Mouse (Mus musculus) midbrain, embryonic 14.5 days (tissue): ENCODE measurements at regions not wholly inside any gene's neighbourhood (a gene's known extent, or its start where the extent isn't known, plus 50 kb on each side); places are given as distances from the start of the nearest gene placed in this dataset.

Source experiments
- ATAC-seq: fragments of 200-750 bp; cut with Nextera tagmentation; 2 replicates; pipeline ENCODE4 v1.8.0; 2017; ENCODE audit warnings: moderate number of reproducible peaks, moderate library complexity; ENCODE audit not compliant: low FRiP score, low TSS enrichment
- DNase-seq: peaks from one replicate; pipeline ENCODE4 v3.0.0-alpha.2; 2015
- H3K27ac ChIP-seq: fragments of 300-500 bp; sonication (generic); replicated peaks from 2 replicates; pipeline ENCODE4 v1.5.1; 2014; ENCODE audit warnings: mild to moderate bottlenecking, low read depth, low read length, moderate library complexity
- H3K27me3 ChIP-seq: fragments of 300-500 bp; sonication (generic); 2 replicates; pipeline ENCODE4 v1.6.1; 2014; ENCODE audit warnings: low read length, control low read depth, mixed read lengths; ENCODE audit not compliant: control insufficient read depth, insufficient read depth
- H3K36me3 ChIP-seq: fragments of 300-500 bp; sonication (generic); 2 replicates; pipeline ENCODE4 v1.6.1; 2014; ENCODE audit warnings: low read length, control low read depth; ENCODE audit not compliant: control insufficient read depth, insufficient read depth
- H3K4me1 ChIP-seq: fragments of 300-500 bp; sonication (generic); 2 replicates; pipeline ENCODE4 v1.6.1; 2014; ENCODE audit warnings: mild to moderate bottlenecking, antibody characterized with exemption, low read length, control low read depth; ENCODE audit not compliant: control insufficient read depth, insufficient read depth
- H3K4me2 ChIP-seq: fragments of 300-500 bp; sonication (generic); 2 replicates; pipeline ENCODE4 v1.6.1; 2014; ENCODE audit warnings: mild to moderate bottlenecking, low read length, moderate library complexity
- H3K4me3 ChIP-seq: fragments of 300-500 bp; sonication (generic); replicated peaks from 2 replicates; pipeline ENCODE4 v1.5.1; 2014; ENCODE audit warnings: low read depth, low read length
- H3K9ac ChIP-seq: fragments of 300-500 bp; sonication (generic); replicated peaks from 2 replicates; pipeline ENCODE4 v1.6.1; 2014; ENCODE audit warnings: mild to moderate bottlenecking, low read length, moderate library complexity
- H3K9me3 ChIP-seq: fragments of 300-500 bp; sonication (generic); 2 replicates; pipeline ENCODE4 v1.6.1; 2016; ENCODE audit warnings: low read length, control low read depth, mixed read lengths; ENCODE audit not compliant: control insufficient read depth
- whole genome bisulfite sequencing: fragments of 180-500 bp; shearing (Covaris S2); extraction: QIAGEN DNeasy Blood & Tissue Kit; methylation state at CpG from one replicate; pipeline ENCODE4 v1.1.7; 2014; 5-methylcytosine and 5-hydroxymethylcytosine counted together

- WGBS = 8% methylated on average over 6 of the region's 6 CpGs
Measured at GRCm38 (mm10) chr14:54185265-54185830, 68.6 kb downstream of the Dad1 start.

GRCm38 (mm10) chr14:54183873-54184272 is 70.0 kb downstream of the Dad1 start:
- DNase-seq = no peak
- H3K27me3 ChIP-seq = no peaks in the 10 kb centered on the region
- H3K9ac ChIP-seq = no peak overlapping the region
- peaks cover 33% of the 10 kb centered on the region for H3K4me1 ChIP-seq
- ATAC-seq = no peak
- 0 out of 2 replicates have a peak overlapping the region, but pooled peaks have one; percentile 70 for H3K27ac ChIP-seq
- 53% methylated on average over 3 of the region's 3 CpGs for WGBS
- no peak overlapping the region for H3K4me3 ChIP-seq
- H3K9me3 ChIP-seq = no peaks in the 10 kb centered on the region
- H3K36me3 ChIP-seq = no peaks in the 10 kb centered on the region
- no peak overlapping the region for H3K4me2 ChIP-seq

More at GRCm38 (mm10) chr14:54185265-54185830, 68.6 kb downstream of the Dad1 start:
- ATAC-seq (no peak), DNase-seq (peak; percentile 63)
- Histone ChIP-seq H3K4me1 (peaks cover 35% of the 10 kb centered on the region), H3K9me3 (no peaks in the 10 kb centered on the region), H3K4me2 (no peak overlapping the region), H3K27me3 (no peaks in the 10 kb centered on the region), H3K4me3 (no peak overlapping the region), H3K27ac (peak overlapping the region; percentile 70), H3K36me3 (no peaks in the 10 kb centered on the region), H3K9ac (no peak overlapping the region)

GRCm38 (mm10) chr14:54182838-54183237 is 71.1 kb downstream of the Dad1 start:
- H3K4me3 ChIP-seq = no peak overlapping the region
- ATAC-seq (no peak), DNase-seq (peak; percentile 56)
- H3K9me3 ChIP-seq = no peaks in the 10 kb centered on the region
- H3K27me3 ChIP-seq = no peaks in the 10 kb centered on the region
- H3K4me2 ChIP-seq = no peak overlapping the region
- H3K9ac ChIP-seq = no peak overlapping the region
- peak overlapping the region; percentile 15 for H3K27ac ChIP-seq
- WGBS = 41% methylated on average over 10 of the region's 10 CpGs
- peaks cover 37% of the 10 kb centered on the region for H3K4me1 ChIP-seq
- H3K36me3 ChIP-seq = no peaks in the 10 kb centered on the region

- no peak for DNase-seq
- Histone ChIP-seq H3K9me3 (no peaks in the 10 kb centered on the region), H3K36me3 (no peaks in the 10 kb centered on the region), H3K27me3 (no peaks in the 10 kb centered on the region), H3K9ac (no peak overlapping the region), H3K4me1 (peaks cover 42% of the 10 kb centered on the region), H3K4me2 (no peak overlapping the region), H3K27ac (no peak overlapping the region; the same call in 1 of the 2 replicates), H3K4me3 (no peak overlapping the region)
- no peak for ATAC-seq
- WGBS = 90% methylated on average over 3 of the region's 3 CpGs
Measured at GRCm38 (mm10) chr14:54181306-54181705, 72.6 kb downstream of the Dad1 start.

- Histone ChIP-seq H3K9ac (no peak overlapping the region), H3K9me3 (no peaks in the 10 kb centered on the region), H3K4me1 (peaks cover 40% of the 10 kb centered on the region), H3K36me3 (no peaks in the 10 kb centered on the region), H3K4me3 (no peak overlapping the region), H3K4me2 (no peak overlapping the region), H3K27me3 (no peaks in the 10 kb centered on the region), H3K27ac (no peak overlapping the region; the same call in 1 of the 2 replicates)
- ATAC-seq (no peak), DNase-seq (no peak)
- 90% methylated on average over 3 of the region's 3 CpGs for WGBS
Measured at GRCm38 (mm10) chr14:54180754-54181153, 73.2 kb downstream of the Dad1 start.

GRCm38 (mm10) chr14:54180271-54180670 is 73.6 kb downstream of the Dad1 start:
- Histone ChIP-seq H3K9ac (no peak overlapping the region), H3K36me3 (no peaks in the 10 kb centered on the region), H3K4me2 (no peak overlapping the region), H3K27me3 (no peaks in the 10 kb centered on the region), H3K4me1 (peaks cover 35% of the 10 kb centered on the region), H3K27ac (peak overlapping the region; percentile 70), H3K4me3 (no peak overlapping the region), H3K9me3 (no peaks in the 10 kb centered on the region)
- ATAC-seq (0 out of 2 replicates have a peak, but pooled peaks have one; percentile 29), DNase-seq (peak; percentile 44)
- WGBS = 44% methylated on average over 3 of the region's 3 CpGs

DNA sequence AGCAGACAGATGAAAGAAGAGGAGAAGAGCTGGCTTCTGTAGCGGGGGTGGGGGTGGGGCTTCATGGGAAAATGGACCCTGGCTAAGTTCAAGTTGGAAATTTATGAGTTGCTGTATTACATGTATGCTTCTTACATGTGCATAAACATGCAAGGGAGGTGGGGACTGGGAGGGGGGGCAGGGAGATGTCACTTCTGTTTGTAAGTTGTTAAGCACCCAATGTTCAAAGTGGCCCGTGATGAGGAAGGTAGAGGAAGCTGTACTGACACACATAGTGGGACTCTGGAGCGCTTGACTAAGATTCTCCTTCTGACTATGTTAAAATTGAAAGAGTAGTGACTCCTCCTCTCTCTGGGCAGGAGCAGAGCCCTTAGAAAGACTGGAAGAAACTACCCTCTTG is 75.0 kb downstream of the Dad1 start:
- Histone ChIP-seq H3K27me3 (no peaks in the 10 kb centered on the region), H3K36me3 (no peaks in the 10 kb centered on the region), H3K27ac (peak overlapping the region; percentile 70), H3K9ac (no peak overlapping the region), H3K4me1 (peaks cover 26% of the 10 kb centered on the region), H3K9me3 (no peaks in the 10 kb centered on the region), H3K4me2 (no peak overlapping the region), H3K4me3 (no peak overlapping the region)
- DNase-seq (no peak), ATAC-seq (no peak)
- WGBS = 94% methylated on average over 3 of the region's 3 CpGs

- WGBS = 11% methylated on average over 14 of the region's 14 CpGs
- Histone ChIP-seq H3K27me3 (no peaks in the 10 kb centered on the region), H3K36me3 (no peaks in the 10 kb centered on the region), H3K27ac (peak overlapping the region; percentile 67), H3K4me3 (no peak overlapping the region), H3K9me3 (no peaks in the 10 kb centered on the region), H3K4me2 (no peak overlapping the region), H3K9ac (no peak overlapping the region), H3K4me1 (peaks cover 24% of the 10 kb centered on the region)
- no peak; the same call in 1 of the 2 replicates for ATAC-seq
- DNase-seq = peak; percentile 62
Measured at GRCm38 (mm10) chr14:54176469-54176868, 77.4 kb downstream of the Dad1 start.

GRCm38 (mm10) chr14:54175476-54175875 is 78.4 kb downstream of the Dad1 start:
- no peak overlapping the region for H3K27ac ChIP-seq

More at GRCm38 (mm10) chr14:54175476-54175875, 78.4 kb downstream of the Dad1 start:
- no peak for DNase-seq
- 76% methylated on average over 5 of the region's 5 CpGs for WGBS
- no peak for ATAC-seq
- Histone ChIP-seq H3K9me3 (no peaks in the 10 kb centered on the region), H3K27me3 (no peaks in the 10 kb centered on the region), H3K4me1 (peaks cover 21% of the 10 kb centered on the region), H3K9ac (no peak overlapping the region), H3K36me3 (no peaks in the 10 kb centered on the region), H3K4me2 (no peak overlapping the region), H3K4me3 (no peak overlapping the region)
